In the genomic region with DNA sequence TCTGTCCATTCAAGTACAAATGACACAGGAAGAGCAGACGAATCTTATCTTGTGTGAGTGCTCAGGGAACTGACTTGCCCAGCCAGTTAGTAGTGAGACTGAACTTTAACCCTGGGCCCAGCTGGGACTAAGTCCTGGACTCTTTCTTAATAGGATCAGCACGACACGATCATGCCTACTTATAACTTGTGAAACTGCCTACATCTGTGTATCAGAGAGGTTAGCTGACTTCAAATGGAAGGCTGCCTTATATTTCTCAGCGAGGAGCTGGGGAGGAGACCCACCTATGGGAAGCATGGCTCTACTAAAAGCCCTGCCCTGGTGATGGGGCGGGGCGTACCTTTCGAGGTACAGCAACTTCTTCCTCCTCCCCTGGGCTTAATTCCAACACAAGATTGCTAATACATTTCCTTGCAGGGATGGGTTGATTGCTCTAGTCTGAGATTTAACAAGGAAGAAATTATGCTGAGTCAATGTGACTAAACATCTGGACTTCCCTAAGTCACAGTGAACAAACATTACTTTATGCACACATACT, we compare ENCODE assay signal across 8 mouse cellular contexts. TPM values are rescaled to one million over a fixed set of nuclear protein-coding genes. Genes with fewer than 3 reads are reported as not detected.
DNase-seq lines count a peak whose midpoint lies in the region; ATAC-seq and TF ChIP-seq lines count a peak whose summit lies in the region.

No protein-coding gene starts in this region.

- intact Hi-C loops in heart, postnatal 25 days (cut with DNase I), result no loop called here

- H3K4me1 ChIP-seq in heart, postnatal 0 days (ENCODE audit: control insufficient read depth, insufficient read depth), result no peaks in the 10 kb centered on the region; the same call in 1 of the 2 replicates
- H3K4me1 ChIP-seq in kidney, embryonic 15.5 days, result peaks cover 12% of the 10 kb centered on the region

- H3K27ac ChIP-seq in heart, postnatal 0 days (ENCODE audit: low read depth), result no peak overlapping the region
- peak overlapping the region; percentile 48; the same call in 1 of the 2 replicates for H3K27ac ChIP-seq in kidney, embryonic 15.5 days

- TF ChIP-seq EP300 in heart, postnatal 0 days (IDR thresholded peaks at IDR 0.05; ENCODE audit: low read depth), result no peak

- no peak overlapping the region for H3K4me3 ChIP-seq in heart, postnatal 0 days (ENCODE audit: low read depth, low read length)
- no peak overlapping the region for H3K4me3 ChIP-seq in kidney, embryonic 15.5 days (replicated peaks)

- no peaks in the 10 kb centered on the region for H3K36me3 ChIP-seq in heart, postnatal 0 days (replicated peaks; ENCODE audit: control insufficient read depth, insufficient read depth, low read length)
- no peaks in the 10 kb centered on the region for H3K36me3 ChIP-seq in kidney, embryonic 15.5 days

- no peak for ATAC-seq in heart, postnatal 0 days (ENCODE audit: insufficient read depth, low read depth)
- ATAC-seq in kidney, embryonic 15.5 days (replicated peaks; ENCODE audit: low FRiP score), result no peak
- ATAC-seq in megakaryocyte progenitor cell, adult 5-6 weeks (replicated peaks; ENCODE audit: poor library complexity), result peak; percentile 27

- no peaks in the 10 kb centered on the region for H3K9me3 ChIP-seq in heart, postnatal 0 days (replicated peaks; ENCODE audit: control insufficient read depth, low read length)
- H3K9me3 ChIP-seq in kidney, embryonic 15.5 days (replicated peaks), result no peaks in the 10 kb centered on the region

- WGBS in heart, postnatal 0 days, result 58% methylated on average over 7 of the region's 7 CpGs
- 70% methylated on average over 7 of the region's 7 CpGs for WGBS in kidney, embryonic 15.5 days

- no peak overlapping the region for H3K9ac ChIP-seq in heart, postnatal 0 days (replicated peaks; ENCODE audit: low read depth, low read length)
- H3K9ac ChIP-seq in kidney, embryonic 15.5 days, result no peak overlapping the region

- no peaks in the 10 kb centered on the region for H3K27me3 ChIP-seq in heart, postnatal 0 days (ENCODE audit: control insufficient read depth, insufficient read depth, low read length)
- H3K27me3 ChIP-seq in kidney, embryonic 15.5 days, result no peaks in the 10 kb centered on the region

- TF ChIP-seq CTCF in heart, postnatal 0 days (IDR thresholded peaks at IDR 0.05; ENCODE audit: low read depth), result no peak

- no peak overlapping the region for H3K4me2 ChIP-seq in heart, postnatal 0 days (ENCODE audit: low read depth, low read length)
- no peak overlapping the region for H3K4me2 ChIP-seq in kidney, embryonic 15.5 days

- DNase-seq in heart, postnatal 0 days (ENCODE audit: low spot score), result peak; percentile 13
- DNase-seq in heart, postnatal 25 days (ENCODE audit: low spot score), result no peak
- peak; percentile 78 for DNase-seq in R1 (ENCODE audit: low read depth, low spot score)
- no peak for DNase-seq in gastrocnemius, postnatal 25 days
- no peak for DNase-seq in layer of hippocampus, adult 18-20 months (ENCODE audit: low spot score in 2 of 2)
- no peak for DNase-seq in layer of hippocampus, postnatal 25 days (ENCODE audit: extremely low spot score in 1 of 2, low spot score in 1 of 2)

RNA-seq across cellular contexts. Expression of a gene that starts 3.9 kb away (rescaled TPM):
- total RNA-seq in heart, postnatal 0 days (2014; rRNA removed; ENCODE audit: low replicate concordance), result 18.5 and 27.1 TPM in 2 replicates
- 48.4 and 49.8 TPM in 2 replicates for polyA plus RNA-seq in heart, postnatal 0 days (2015; fragmentation: Nextera tagmentation; extraction: Ambion mirVana)
- 10 to 100 TPM; 39.9 TPM for total RNA-seq in heart, postnatal 25 days (2021)
- polyA plus RNA-seq in kidney, embryonic 15.5 days (2015; fragmentation: Nextera tagmentation; extraction: Ambion mirVana), result 124 and 129 TPM in 2 replicates
- 128 and 132 TPM in 2 replicates for total RNA-seq in megakaryocyte progenitor cell, adult 5-6 weeks (2015)
- total RNA-seq in megakaryocyte progenitor cell, adult 5-6 weeks (2017), result 115 and 133 TPM in 2 replicates
- 10 to 100 TPM; 14.4 to 20.0 TPM for total RNA-seq in gastrocnemius, postnatal 25 days (2021)
- 10 to 100 TPM; 29.5 to 34.4 TPM for total RNA-seq in layer of hippocampus, adult 18-20 months (2021)
- 10 to 100 TPM; 34.7 to 37.4 TPM for total RNA-seq in layer of hippocampus, postnatal 25 days (2021)

RNA-seq across cellular contexts. Expression of a gene that starts 33.0 kb away (rescaled TPM):
- 0.12 and 2.0 TPM in 2 replicates for total RNA-seq in heart, postnatal 0 days (2014; rRNA removed; ENCODE audit: low replicate concordance)
- polyA plus RNA-seq in heart, postnatal 0 days (2015; fragmentation: Nextera tagmentation; extraction: Ambion mirVana), result 10.3 and 10.7 TPM in 2 replicates
- 1 to 10 TPM; 7.8 to 8.9 TPM for total RNA-seq in heart, postnatal 25 days (2021)
- polyA plus RNA-seq in kidney, embryonic 15.5 days (2015; fragmentation: Nextera tagmentation; extraction: Ambion mirVana), result 36.0 and 40.6 TPM in 2 replicates
- 19.3 and 23.2 TPM in 2 replicates for total RNA-seq in megakaryocyte progenitor cell, adult 5-6 weeks (2015)
- total RNA-seq in megakaryocyte progenitor cell, adult 5-6 weeks (2017), result 26.0 and 35.2 TPM in 2 replicates
- 1 to 10 TPM; 5.8 to 6.5 TPM for total RNA-seq in gastrocnemius, postnatal 25 days (2021)
- total RNA-seq in layer of hippocampus, adult 18-20 months (2021), result 10 to 100 TPM; 21.1 to 23.8 TPM
- 10 to 100 TPM; 17.0 to 20.5 TPM for total RNA-seq in layer of hippocampus, postnatal 25 days (2021)

RNA-seq across cellular contexts. Expression of a gene that starts 43.9 kb away (rescaled TPM):
- not detected in 2 replicates for total RNA-seq in heart, postnatal 0 days (2014; rRNA removed; ENCODE audit: low replicate concordance)
- polyA plus RNA-seq in heart, postnatal 0 days (2015; fragmentation: Nextera tagmentation; extraction: Ambion mirVana), result not detected in 2 replicates
- total RNA-seq in heart, postnatal 25 days (2021), result under 1 TPM in 1 of 2 experiments, not detected in 1; 0.39 TPM
- 0.32 TPM in 1 of 2 replicates, not detected in the other for polyA plus RNA-seq in kidney, embryonic 15.5 days (2015; fragmentation: Nextera tagmentation; extraction: Ambion mirVana)
- 0.72 TPM in 1 of 2 replicates, not detected in the other for total RNA-seq in megakaryocyte progenitor cell, adult 5-6 weeks (2015)
- 1.4 TPM in 1 of 2 replicates, not detected in the other for total RNA-seq in megakaryocyte progenitor cell, adult 5-6 weeks (2017)
- under 1 TPM; 0.59 to 0.70 TPM for total RNA-seq in gastrocnemius, postnatal 25 days (2021)
- 10 to 100 TPM in 1 of 2 experiments, 1 to 10 TPM in 1; 9.8 to 13.8 TPM for total RNA-seq in layer of hippocampus, adult 18-20 months (2021)
- total RNA-seq in layer of hippocampus, postnatal 25 days (2021), result 10 to 100 TPM in 1 of 2 experiments, 1 to 10 TPM in 1; 8.1 to 10.7 TPM

Comparison
In these comparisons a context has a peak if more than half of its experiments do, and no peak if none do; other contexts are left out.
1. DNase-seq: peak in heart, postnatal 0 days (single experiment) and R1 (single experiment); none in heart, postnatal 25 days (single experiment), gastrocnemius, postnatal 25 days (single experiment), layer of hippocampus, adult 18-20 months (0 of 2) and layer of hippocampus, postnatal 25 days (0 of 2).